Mouse (Mus musculus): ENCODE results near the gene Nectin2. TPM values are rescaled to one million over a fixed set of nuclear protein-coding genes. Genes with fewer than 3 reads are reported as not detected.

The Nectin2 gene
- total RNA-seq, 4 experiments from 2014 or later = 1.0 to 1.8 (median 1.5) TPM

GRCm38 (mm10) chr7:19713196-19713595, 37.1 kb downstream of the Nectin2 start:
- DNase-seq (ENCODE audit: low spot score in 2 of 2) = no peak

- no peak for DNase-seq (ENCODE audit: low spot score in 2 of 2)
These were observed 37.9 kb downstream of the Nectin2 start for GRCm38 (mm10) chr7:19712414-19712813.

GRCm38 (mm10) chr7:19710650-19711049, 39.6 kb downstream of the Nectin2 start:
- no peak for DNase-seq (ENCODE audit: low spot score in 2 of 2)

- no peak for DNase-seq (ENCODE audit: low spot score in 2 of 2)
These were observed 45.0 kb downstream of the Nectin2 start for GRCm38 (mm10) chr7:19705271-19705670.

GRCm38 (mm10) chr7:19704475-19704874, 45.8 kb downstream of the Nectin2 start:
- no peak for DNase-seq (ENCODE audit: low spot score in 2 of 2)

GRCm38 (mm10) chr7:19702859-19703555, 47.3 kb downstream of the Nectin2 start:
- DNase-seq (ENCODE audit: low spot score in 2 of 2) = no peak

GRCm38 (mm10) chr7:19701069-19701761, 49.1 kb downstream of the Nectin2 start:
- DNase-seq (ENCODE audit: low spot score in 2 of 2) = peak; percentile 38 to 57

GRCm38 (mm10) chr7:19700299-19701068, 49.8 kb downstream of the Nectin2 start:
- DNase-seq (ENCODE audit: low spot score in 2 of 2) = no peak

GRCm38 (mm10) chr7:19699827-19700148, 50.5 kb downstream of the Nectin2 start:
- no peak for DNase-seq (ENCODE audit: low spot score in 2 of 2)

GRCm38 (mm10) chr7:19698907-19699826, 51.1 kb downstream of the Nectin2 start, which contains the start of gene Apoe:
Apoe (minus strand) TSS chr7:19699188.
- peak in 1 of 2 experiments; percentile 32 for DNase-seq (ENCODE audit: low spot score in 2 of 2)

GRCm38 (mm10) chr7:19697949-19698906, 52.1 kb downstream of the Nectin2 start:
- DNase-seq (ENCODE audit: low spot score in 2 of 2) = no peak

GRCm38 (mm10) chr7:19696336-19696873, 53.9 kb downstream of the Nectin2 start:
- no peak for DNase-seq (ENCODE audit: low spot score in 2 of 2)

GRCm38 (mm10) chr7:19695881-19696280, 54.4 kb downstream of the Nectin2 start:
- no peak for DNase-seq (ENCODE audit: low spot score in 2 of 2)

GRCm38 (mm10) chr7:19695213-19695594, 55.1 kb downstream of the Nectin2 start:
- DNase-seq (ENCODE audit: low spot score in 2 of 2) = no peak

- no peak for DNase-seq (ENCODE audit: low spot score in 2 of 2)
These were observed 55.7 kb downstream of the Nectin2 start for GRCm38 (mm10) chr7:19694336-19695212.

GRCm38 (mm10) chr7:19693421-19693820, 56.9 kb downstream of the Nectin2 start:
- peak in 1 of 2 experiments; percentile 38 for DNase-seq (ENCODE audit: low spot score in 2 of 2)

- DNase-seq (ENCODE audit: low spot score in 2 of 2) = no peak
These were observed 58.1 kb downstream of the Nectin2 start, which contains the start of gene Apoc1 for GRCm38 (mm10) chr7:19691873-19692865. Apoc1 (minus strand) TSS chr7:19692660.

All from gastrocnemius, adult 8-10 months (tissue).